Mouse (Mus musculus) layer of hippocampus, postnatal 14 days (tissue): ENCODE results near the gene Slc15a3. TPM values are rescaled to one million over a fixed set of nuclear protein-coding genes. Genes with fewer than 3 reads are reported as not detected.

Experiments used
- DNase-seq, 2 experiments: peaks; one replicate each; pipeline ENCODE4 v3.0.0; 2021 to 2022; ENCODE audit warnings: low spot score in 2 of 2, mixed read lengths in 1 of 2
- total RNA-seq, 2 experiments: library from RNA; stranded (reverse); gene quantifications; 2 replicates each; pipeline ENCODE4 v1.2.3; 2021

The Slc15a3 gene
- total RNA-seq, 2 experiments from 2014 or later = 1.8 to 3.0 TPM

GRCm38 (mm10) chr19:10868623-10869141 is 29.2 kb downstream of the Slc15a3 start:
- DNase-seq = no peak

- peak; percentile 79 to 87 for DNase-seq
These were observed 29.8 kb downstream of the Slc15a3 start for GRCm38 (mm10) chr19:10869241-10869885.

GRCm38 (mm10) chr19:10869886-10870527 is 30.5 kb downstream of the Slc15a3 start, which contains the start of gene Tmem132a:
Tmem132a (minus strand) TSS chr19:10869940.
- DNase-seq = no peak

- no peak for DNase-seq
These were observed 31.1 kb downstream of the Slc15a3 start for GRCm38 (mm10) chr19:10870676-10871075.

- DNase-seq = no peak
These were observed 31.9 kb downstream of the Slc15a3 start for GRCm38 (mm10) chr19:10871328-10871961.

- peak in 1 of 2 experiments; percentile 44 for DNase-seq
These were observed 38.8 kb downstream of the Slc15a3 start for GRCm38 (mm10) chr19:10878201-10878837.

- peak in 1 of 2 experiments; percentile 37 for DNase-seq
These were observed 40.8 kb downstream of the Slc15a3 start for GRCm38 (mm10) chr19:10880085-10880974.

- DNase-seq = no peak
These were observed 41.5 kb downstream of the Slc15a3 start for GRCm38 (mm10) chr19:10880975-10881425.

GRCm38 (mm10) chr19:10881426-10882154 is 42.1 kb downstream of the Slc15a3 start, which contains the start of gene Tmem109:
Tmem109 (minus strand) TSS chr19:10882001.
- peak; percentile 96 to 97 for DNase-seq

- no peak for DNase-seq
These were observed 52.7 kb downstream of the Slc15a3 start for GRCm38 (mm10) chr19:10892201-10892600.

GRCm38 (mm10) chr19:10895016-10895528 is 55.5 kb downstream of the Slc15a3 start, which contains the start of gene Prpf19:
Prpf19 (plus strand) TSS chr19:10895231.
- peak; percentile 99 for DNase-seq

GRCm38 (mm10) chr19:10895708-10896107 is 56.2 kb downstream of the Slc15a3 start:
- DNase-seq = no peak

GRCm38 (mm10) chr19:10896849-10897248 is 57.3 kb downstream of the Slc15a3 start:
- no peak for DNase-seq

GRCm38 (mm10) chr19:10897491-10897890 is 58.0 kb downstream of the Slc15a3 start:
- no peak for DNase-seq

GRCm38 (mm10) chr19:10900315-10900714 is 60.8 kb downstream of the Slc15a3 start:
- no peak for DNase-seq

- DNase-seq = no peak
These were observed 61.5 kb downstream of the Slc15a3 start for GRCm38 (mm10) chr19:10901046-10901445.

GRCm38 (mm10) chr19:10904512-10904911 is 65.0 kb downstream of the Slc15a3 start:
- no peak for DNase-seq

GRCm38 (mm10) chr19:10904927-10905727 is 65.6 kb downstream of the Slc15a3 start:
- DNase-seq = peak; percentile 28 to 45

GRCm38 (mm10) chr19:10905728-10906000 is 66.1 kb downstream of the Slc15a3 start:
- no peak for DNase-seq
